Mouse (Mus musculus) embryonic facial prominence, embryonic 14.5 days (tissue): ENCODE results near the gene Sfmbt2. TPM values are rescaled to one million over a fixed set of nuclear protein-coding genes. Genes with fewer than 3 reads are reported as not detected.

Experiments used
- ATAC-seq: fragments of 200-750 bp; cut with Nextera tagmentation; 2 replicates; pipeline ENCODE4 v1.8.0; 2017; ENCODE audit warnings: low read depth, moderate number of reproducible peaks, moderate TSS enrichment
- DNase-seq: peaks from one replicate; pipeline ENCODE4 v3.0.0-alpha.2; 2015; ENCODE audit warnings: low spot score
- H3K27ac ChIP-seq: fragments of 300-500 bp; sonication (generic); replicated peaks from 2 replicates; pipeline ENCODE4 v1.5.1; 2014; ENCODE audit warnings: low read depth, mild to moderate bottlenecking, low read length, moderate library complexity
- H3K27me3 ChIP-seq: fragments of 300-500 bp; sonication (generic); replicated peaks from 2 replicates; pipeline ENCODE4 v1.6.1; 2014; ENCODE audit warnings: low read length; ENCODE audit not compliant: control insufficient read depth, insufficient read depth
- H3K36me3 ChIP-seq: fragments of 300-500 bp; sonication (generic); 2 replicates; pipeline ENCODE4 v1.6.1; 2014; ENCODE audit warnings: low read length, mixed read lengths; ENCODE audit not compliant: control insufficient read depth, insufficient read depth
- H3K4me1 ChIP-seq: fragments of 300-500 bp; sonication (generic); 2 replicates; pipeline ENCODE4 v1.6.1; 2014; ENCODE audit warnings: antibody characterized with exemption, low read length; ENCODE audit not compliant: control insufficient read depth, insufficient read depth
- H3K4me2 ChIP-seq: fragments of 300-500 bp; sonication (generic); 2 replicates; pipeline ENCODE4 v1.6.1; 2014; ENCODE audit warnings: low read depth, mild to moderate bottlenecking, low read length, moderate library complexity, mixed read lengths
- H3K4me3 ChIP-seq: fragments of 300-500 bp; sonication (generic); 2 replicates; pipeline ENCODE4 v1.5.1; 2014; ENCODE audit warnings: low read depth, mild to moderate bottlenecking, low read length
- H3K9ac ChIP-seq: fragments of 300-500 bp; sonication (generic); 2 replicates; pipeline ENCODE4 v1.6.1; 2014; ENCODE audit warnings: low read depth, mild to moderate bottlenecking, low read length, moderate library complexity, mixed read lengths
- H3K9me3 ChIP-seq: fragments of 300-500 bp; sonication (generic); 2 replicates; pipeline ENCODE4 v1.6.1; 2016; ENCODE audit warnings: low read length; ENCODE audit not compliant: control insufficient read depth
- WGBS: fragments of 180-500 bp; shearing (Covaris S2); extraction: QIAGEN DNeasy Blood & Tissue Kit; methylation state at CpG from one replicate; pipeline ENCODE4 v1.1.7; 2014; 5-methylcytosine and 5-hydroxymethylcytosine counted together
- polyA plus RNA-seq: library from polyadenylated mRNA; unstranded; fragments of >200 nt; fragmentation: Nextera tagmentation; extraction: Ambion mirVana; gene quantifications from 2 replicates; pipeline ENCODE4 v1.2.1, GENCODE M21; 2014

The Sfmbt2 gene
- 2.4 and 2.5 TPM in 2 replicates for polyA plus RNA-seq

DNA sequence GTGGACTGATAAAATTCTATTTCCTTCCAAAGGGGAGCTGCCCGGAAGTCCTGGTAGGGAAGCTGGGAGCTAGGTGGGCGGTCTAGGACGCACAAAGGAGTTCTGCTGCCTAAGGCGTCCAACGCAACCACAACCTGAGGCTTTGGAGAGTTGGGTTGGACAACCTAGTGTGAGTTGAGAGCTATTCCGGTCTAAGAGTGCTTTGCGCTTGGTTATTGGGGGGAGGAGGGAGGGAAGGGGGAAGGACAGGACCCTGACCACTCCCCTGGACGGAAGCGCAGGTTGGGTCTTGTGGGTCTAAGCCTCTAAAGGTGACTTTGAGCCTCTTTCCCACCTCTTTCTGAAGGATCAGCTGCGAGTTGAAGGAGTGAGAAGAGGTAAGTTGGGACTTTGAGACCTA is at the start of gene Sfmbt2:
Sfmbt2 (plus strand) TSS at position 335 of the 400 bp plus-strand sequence.
- Histone ChIP-seq H3K4me1 (peaks cover 12% of the 10 kb centered on the region), H3K4me2 (no peak within 1 kb of the TSS), H3K36me3 (no peaks in the 10 kb centered on the region), H3K27me3 (peaks cover 74% of the 10 kb centered on the region), H3K27ac (no peak within 1 kb of the TSS), H3K4me3 (peak within 1 kb of the TSS; percentile 64), H3K9me3 (no peaks in the 10 kb centered on the region), H3K9ac (no peak within 1 kb of the TSS)
- 1% methylated on average over 10 of the region's 10 CpGs for WGBS
- DNase-seq = no peak
- ATAC-seq = no peak

DNA sequence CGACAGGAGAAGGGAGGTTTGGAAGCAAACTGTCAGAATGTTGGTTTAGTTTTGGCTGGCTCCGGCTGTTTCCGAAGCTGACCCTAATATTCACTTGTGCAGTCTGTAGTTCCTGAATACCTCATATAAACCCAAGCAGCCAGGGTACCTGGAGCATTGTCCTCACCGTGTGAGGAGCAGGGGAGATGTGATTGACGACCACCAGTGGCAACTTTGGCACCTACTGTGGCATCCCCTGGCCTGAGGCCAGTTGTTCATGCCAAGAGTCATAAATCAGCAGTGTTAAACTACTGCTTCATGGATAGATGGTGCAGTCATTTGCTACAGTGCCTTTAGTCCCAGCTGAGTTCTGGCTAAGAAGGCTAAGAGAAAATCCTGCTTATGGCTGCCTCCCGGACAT is 49.2 kb upstream of the Sfmbt2 start:
- H3K27ac ChIP-seq = no peak overlapping the region
- 76% methylated on average over 6 of the region's 6 CpGs for WGBS
- no peaks in the 10 kb centered on the region for H3K4me1 ChIP-seq
- no peaks in the 10 kb centered on the region for H3K27me3 ChIP-seq
- no peak overlapping the region for H3K4me2 ChIP-seq
- no peaks in the 10 kb centered on the region for H3K9me3 ChIP-seq
- ATAC-seq = no peak
- H3K4me3 ChIP-seq = no peak overlapping the region
- DNase-seq = no peak
- no peak overlapping the region for H3K9ac ChIP-seq
- no peaks in the 10 kb centered on the region for H3K36me3 ChIP-seq

DNA sequence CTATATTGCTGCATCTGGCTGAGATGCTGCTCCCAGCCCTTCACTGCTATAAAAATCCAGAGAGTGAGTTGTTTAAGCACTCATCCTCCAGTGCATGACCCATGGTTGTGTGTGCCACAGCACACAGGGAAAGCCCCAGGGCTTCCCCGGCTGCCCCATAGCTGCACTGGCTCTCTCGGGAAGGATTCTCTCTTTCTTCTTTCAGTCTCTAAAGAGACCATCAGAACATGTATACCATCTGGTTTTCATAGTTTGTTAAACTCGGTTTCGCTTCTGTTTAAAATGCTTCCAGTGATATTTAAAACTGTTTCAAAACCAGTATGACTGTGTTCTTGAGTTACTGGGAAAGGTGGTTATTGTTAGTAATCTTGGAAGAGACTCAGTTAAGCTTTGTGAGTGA is 47.1 kb upstream of the Sfmbt2 start:
- DNase-seq (no peak), ATAC-seq (no peak)
- no peaks in the 10 kb centered on the region for H3K9me3 ChIP-seq
- 54% methylated on average over 4 of the region's 4 CpGs for WGBS
- H3K9ac ChIP-seq = no peak overlapping the region
- no peaks in the 10 kb centered on the region for H3K36me3 ChIP-seq
- H3K4me1 ChIP-seq = no peaks in the 10 kb centered on the region
- H3K4me3 ChIP-seq = no peak overlapping the region
- H3K27me3 ChIP-seq = no peaks in the 10 kb centered on the region
- H3K4me2 ChIP-seq = no peak overlapping the region
- H3K27ac ChIP-seq = no peak overlapping the region

DNA sequence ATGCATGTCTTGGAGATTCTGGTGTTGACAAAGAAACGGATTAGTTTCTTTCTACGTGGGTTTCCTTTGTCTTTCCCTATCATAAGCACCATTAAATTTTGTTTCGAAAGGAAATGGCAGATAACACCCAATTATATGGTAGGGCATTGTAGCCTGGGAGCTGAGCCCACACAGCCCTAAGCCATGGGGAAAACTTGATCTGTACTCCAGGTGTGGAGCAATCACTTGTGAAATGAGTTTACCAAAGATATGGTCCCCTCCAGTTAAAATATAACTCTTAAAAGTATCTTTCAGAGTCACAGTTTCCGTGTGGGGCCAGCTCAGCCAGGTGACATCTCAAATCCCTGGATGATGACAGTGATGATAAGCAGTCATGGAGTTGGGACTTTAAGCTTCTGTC is 45.3 kb upstream of the Sfmbt2 start:
- no peak overlapping the region for H3K9ac ChIP-seq
- no peak overlapping the region for H3K4me2 ChIP-seq
- H3K4me1 ChIP-seq = no peaks in the 10 kb centered on the region
- H3K9me3 ChIP-seq = no peaks in the 10 kb centered on the region
- no peak overlapping the region for H3K27ac ChIP-seq
- no peak overlapping the region for H3K4me3 ChIP-seq
- DNase-seq (no peak), ATAC-seq (no peak)
- H3K36me3 ChIP-seq = no peaks in the 10 kb centered on the region
- no peaks in the 10 kb centered on the region for H3K27me3 ChIP-seq
- WGBS = 80% methylated on average over 4 of the region's 4 CpGs

DNA sequence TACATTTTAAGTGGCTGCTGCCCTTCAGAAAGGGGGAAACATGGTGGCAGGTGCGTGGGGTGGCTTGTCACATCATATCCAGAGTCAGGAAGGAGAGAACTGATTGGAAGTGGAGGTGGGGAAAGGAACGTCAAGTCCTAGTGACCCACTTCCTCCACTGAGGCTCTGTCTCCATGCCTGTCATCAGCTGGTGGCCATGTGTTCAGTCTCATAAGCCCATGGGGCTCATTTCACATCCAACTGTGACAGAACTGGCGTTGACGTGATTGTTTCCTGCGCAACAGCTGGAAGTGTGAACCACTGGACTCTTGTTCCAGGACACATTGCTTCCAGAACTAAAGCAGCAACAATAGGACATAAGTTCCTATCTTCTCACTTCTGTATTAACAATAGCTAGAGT is 40.1 kb upstream of the Sfmbt2 start:
- H3K4me1 ChIP-seq = no peaks in the 10 kb centered on the region
- no peak overlapping the region for H3K27ac ChIP-seq
- no peaks in the 10 kb centered on the region for H3K36me3 ChIP-seq
- WGBS = 49% methylated on average over 5 of the region's 5 CpGs
- H3K9ac ChIP-seq = no peak overlapping the region
- ATAC-seq (no peak), DNase-seq (peak; percentile 7)
- no peak overlapping the region for H3K4me3 ChIP-seq
- no peaks in the 10 kb centered on the region for H3K9me3 ChIP-seq
- no peak overlapping the region for H3K4me2 ChIP-seq
- H3K27me3 ChIP-seq = 0 out of 2 replicates have a peak, but pooled peaks cover 4% of the 10 kb centered on the region

DNA sequence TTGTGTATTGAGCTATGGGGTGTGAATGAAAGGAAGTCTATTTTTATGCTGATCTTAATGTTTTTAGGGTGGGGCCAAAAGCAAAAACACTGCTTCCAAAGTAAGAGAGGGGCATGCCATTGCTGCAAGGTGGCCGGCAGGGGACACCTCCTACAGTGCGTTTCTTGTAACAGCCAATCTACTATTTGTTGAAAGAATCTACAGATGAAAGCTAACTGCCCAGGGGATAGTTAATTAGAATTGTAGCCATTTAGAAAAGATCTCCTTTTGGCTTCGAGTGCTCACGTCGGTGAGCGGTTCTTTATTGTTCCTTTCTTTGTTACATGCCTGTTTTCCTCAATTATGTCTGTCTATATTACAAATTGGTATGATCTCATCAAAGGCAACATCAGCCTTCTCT is 36.0 kb upstream of the Sfmbt2 start:
- WGBS = 8% methylated on average over 6 of the region's 6 CpGs

DNA sequence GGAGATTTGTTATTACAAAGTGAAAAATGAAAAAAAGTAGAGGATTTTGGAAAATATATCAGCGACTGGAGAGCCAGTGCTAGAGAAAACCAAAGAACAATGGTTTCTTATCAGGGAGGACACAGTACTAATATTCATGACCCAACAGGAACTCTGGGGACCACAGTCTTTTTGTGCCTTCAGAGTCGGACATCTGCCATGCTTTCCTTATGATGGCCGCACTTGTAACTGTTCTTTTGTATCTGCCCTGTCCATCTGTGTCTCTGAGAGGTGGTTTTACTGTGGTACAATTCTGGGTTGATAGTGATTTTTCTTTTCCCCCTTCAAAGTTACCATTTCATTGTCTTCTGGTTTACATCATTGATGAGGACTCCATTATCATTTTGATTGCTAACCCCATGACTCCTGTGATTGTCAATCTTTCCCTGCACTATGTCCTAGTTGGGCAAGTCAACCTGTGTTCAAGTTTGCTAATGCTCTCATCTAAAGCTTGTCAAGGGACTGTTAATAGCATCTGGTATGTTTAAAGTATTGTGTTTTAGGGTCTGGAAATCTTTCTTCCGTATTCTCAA is 35.2 kb upstream of the Sfmbt2 start:
- no peak overlapping the region for H3K4me2 ChIP-seq
- H3K9ac ChIP-seq = no peak overlapping the region
- H3K9me3 ChIP-seq = no peaks in the 10 kb centered on the region
- no peak for ATAC-seq
- no peak for DNase-seq
- 0 out of 2 replicates have a peak, but pooled peaks cover 5% of the 10 kb centered on the region for H3K27me3 ChIP-seq
- H3K4me3 ChIP-seq = no peak overlapping the region
- no peak overlapping the region for H3K27ac ChIP-seq
- H3K36me3 ChIP-seq = no peaks in the 10 kb centered on the region
- H3K4me1 ChIP-seq = no peaks in the 10 kb centered on the region
- 56% methylated on average over 4 of the region's 4 CpGs for WGBS

More for the DNA sequence above, 36.0 kb upstream of the Sfmbt2 start:
- Histone ChIP-seq H3K9ac (no peak overlapping the region), H3K4me3 (no peak overlapping the region), H3K4me1 (no peaks in the 10 kb centered on the region), H3K27ac (no peak overlapping the region), H3K27me3 (0 out of 2 replicates have a peak, but pooled peaks cover 5% of the 10 kb centered on the region), H3K9me3 (no peaks in the 10 kb centered on the region), H3K36me3 (no peaks in the 10 kb centered on the region), H3K4me2 (no peak overlapping the region)
- ATAC-seq (no peak), DNase-seq (no peak)

DNA sequence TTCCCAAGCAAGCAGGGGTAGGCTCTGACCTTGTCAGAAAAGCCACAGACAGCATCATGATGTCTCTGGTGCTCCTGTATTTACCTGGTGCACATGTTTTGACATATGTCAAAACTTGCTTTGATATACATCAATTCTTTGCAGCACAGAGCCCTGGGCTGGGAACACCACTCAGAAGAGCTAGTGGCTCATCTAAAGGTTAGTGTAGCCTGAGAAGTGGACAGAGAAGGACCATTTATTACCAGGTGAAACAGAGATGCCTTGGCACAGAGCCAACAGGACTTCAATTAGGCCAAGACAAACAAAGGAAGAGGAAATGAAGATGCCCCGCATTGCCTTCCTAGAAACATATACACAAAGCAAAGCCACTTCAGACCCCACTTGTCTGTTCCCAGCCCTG is 30.3 kb upstream of the Sfmbt2 start:
- no peak overlapping the region for H3K4me2 ChIP-seq
- H3K36me3 ChIP-seq = no peaks in the 10 kb centered on the region
- ATAC-seq (no peak), DNase-seq (no peak)
- H3K27ac ChIP-seq = no peak overlapping the region
- H3K4me3 ChIP-seq = no peak overlapping the region
- no peaks in the 10 kb centered on the region for H3K4me1 ChIP-seq
- WGBS = 73% methylated on average over 1 of the region's 1 CpGs
- H3K9ac ChIP-seq = no peak overlapping the region
- no peaks in the 10 kb centered on the region for H3K9me3 ChIP-seq
- H3K27me3 ChIP-seq = 0 out of 2 replicates have a peak, but pooled peaks cover 3% of the 10 kb centered on the region

DNA sequence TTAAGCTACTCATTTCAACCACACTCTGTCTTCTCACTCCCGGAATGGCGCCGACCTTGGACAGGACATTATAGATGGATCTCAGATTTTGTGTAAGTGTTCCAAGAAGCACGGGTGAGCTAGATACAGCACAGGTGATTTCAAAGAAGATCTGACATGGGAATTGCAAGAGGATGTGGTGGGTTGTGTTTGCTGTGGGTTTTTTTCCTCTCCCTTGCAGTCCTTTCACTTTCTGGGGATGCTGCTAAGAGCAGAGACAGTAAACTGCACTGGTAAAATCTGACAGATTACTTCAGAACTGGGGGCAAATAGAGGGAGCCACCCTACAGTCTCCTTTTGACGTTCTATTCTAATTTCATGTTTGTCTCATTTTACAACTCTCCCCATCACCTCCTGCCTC is 26.8 kb upstream of the Sfmbt2 start:
- DNase-seq (no peak), ATAC-seq (no peak)
- H3K4me1 ChIP-seq = no peaks in the 10 kb centered on the region
- H3K27me3 ChIP-seq = no peaks in the 10 kb centered on the region
- H3K9me3 ChIP-seq = no peaks in the 10 kb centered on the region
- WGBS = 86% methylated on average over 5 of the region's 5 CpGs
- H3K9ac ChIP-seq = no peak overlapping the region
- no peaks in the 10 kb centered on the region for H3K36me3 ChIP-seq
- no peak overlapping the region for H3K4me3 ChIP-seq
- H3K4me2 ChIP-seq = no peak overlapping the region
- no peak overlapping the region for H3K27ac ChIP-seq
